Mouse (Mus musculus) hindbrain, postnatal 0 days (tissue): ENCODE measurements around the gene Grm8. TPM values are rescaled to one million over a fixed set of nuclear protein-coding genes. Genes with fewer than 3 reads are reported as not detected.
"Not testable (repeated sequence)": the region's sequence is repeated elsewhere in the genome, so short reads cannot be mapped to it uniquely, and the experiment has no call there.

ENCODE experiments used
- ATAC-seq: fragments of 200-750 bp; cut with Nextera tagmentation; 2 replicates; pipeline ENCODE4 v1.8.0; 2017; ENCODE audit warnings: mild to moderate bottlenecking, moderate TSS enrichment, moderate library complexity
- DNase-seq: peaks from one replicate; pipeline ENCODE4 v3.0.0-alpha.2; 2015; ENCODE audit warnings: low spot score
- H3K27ac ChIP-seq: fragments of 300-500 bp; sonication (generic); 2 replicates; pipeline ENCODE4 v1.5.1; 2014; ENCODE audit warnings: mild to moderate bottlenecking
- H3K27me3 ChIP-seq: fragments of 300-500 bp; sonication (generic); 2 replicates; pipeline ENCODE4 v1.6.1; 2014; ENCODE audit warnings: low read length, mixed read lengths; ENCODE audit not compliant: insufficient read depth
- H3K36me3 ChIP-seq: fragments of 300-500 bp; sonication (generic); 2 replicates; pipeline ENCODE4 v1.6.1; 2014; ENCODE audit warnings: low read length, mixed read lengths; ENCODE audit not compliant: insufficient read depth
- H3K4me1 ChIP-seq: fragments of 300-500 bp; sonication (generic); 2 replicates; pipeline ENCODE4 v1.6.1; 2014; ENCODE audit warnings: antibody characterized with exemption, low read length, mixed read lengths; ENCODE audit not compliant: insufficient read depth
- H3K4me2 ChIP-seq: fragments of 300-500 bp; sonication (generic); 2 replicates; pipeline ENCODE4 v1.6.1; 2014; ENCODE audit warnings: low read depth, mild to moderate bottlenecking, low read length, moderate library complexity, mixed read lengths
- H3K4me3 ChIP-seq: fragments of 300-500 bp; sonication (generic); 2 replicates; pipeline ENCODE4 v1.5.1; 2014; ENCODE audit warnings: low read length
- H3K9ac ChIP-seq: fragments of 300-500 bp; sonication (generic); replicated peaks from 2 replicates; pipeline ENCODE4 v1.6.1; 2014; ENCODE audit warnings: mild to moderate bottlenecking, low read length, moderate library complexity, mixed read lengths
- H3K9me3 ChIP-seq: fragments of 300-500 bp; sonication (generic); 2 replicates; pipeline ENCODE4 v1.6.1; 2016; ENCODE audit warnings: low read length, mixed read lengths
- CTCF ChIP-seq: IDR thresholded peaks from 2 replicates; pipeline ENCODE4 v1.5.1; 2016; ENCODE audit warnings: antibody characterized with exemption, control low read depth, low read depth
- WGBS: fragments of 180-500 bp; shearing (Covaris S2); extraction: QIAGEN DNeasy Blood & Tissue Kit; methylation state at CpG from one replicate; pipeline ENCODE4 v1.1.7; 2014; 5-methylcytosine and 5-hydroxymethylcytosine counted together
- polyA plus RNA-seq: library from polyadenylated mRNA; unstranded; fragments of >200 nt; fragmentation: Nextera tagmentation; extraction: Ambion mirVana; gene quantifications from 2 replicates; pipeline ENCODE4 v1.2.1, GENCODE M21; 2015
- total RNA-seq: library from RNA; depleted of rRNA; stranded (reverse); fragments of >200 nt; gene quantifications from 2 replicates; pipeline ENCODE4 v1.2.3, GENCODE M21; 2014

Gene Grm8
- total and polyA plus RNA-seq, 2 experiments from 2014 or later = 11.3 to 14.0 TPM

DNA sequence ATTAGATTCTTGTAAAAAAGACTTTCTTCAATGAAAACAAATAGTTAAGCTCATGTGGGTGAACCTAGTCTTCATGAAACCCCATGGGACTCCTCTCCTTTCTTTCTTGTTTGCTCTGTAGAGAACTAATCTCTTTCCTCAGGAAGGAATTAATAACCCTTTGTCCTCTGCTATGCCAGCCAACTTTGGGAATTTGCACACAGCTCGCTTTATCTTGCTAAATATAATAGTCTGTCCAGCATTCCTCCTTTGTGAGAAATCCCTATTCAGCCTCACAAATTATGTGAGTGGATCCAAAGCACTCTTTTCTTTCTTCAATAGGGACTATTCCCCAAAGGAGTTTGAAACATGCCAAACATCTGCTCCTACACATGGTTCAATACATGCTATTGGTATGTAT lies 285.3 kb downstream of the Grm8 start:
- H3K9me3 ChIP-seq = no peaks in the 10 kb centered on the region
- 26% methylated on average over 1 of the region's 1 CpGs for WGBS
- ATAC-seq = no peak
- H3K27me3 ChIP-seq = no peaks in the 10 kb centered on the region
- H3K36me3 ChIP-seq = no peaks in the 10 kb centered on the region
- H3K27ac ChIP-seq = no peak overlapping the region
- H3K4me1 ChIP-seq = no peaks in the 10 kb centered on the region
- no peak for TF ChIP-seq CTCF
- no peak overlapping the region for H3K4me2 ChIP-seq
- no peak overlapping the region for H3K4me3 ChIP-seq
- no peak overlapping the region for H3K9ac ChIP-seq
- no peak for DNase-seq

DNA sequence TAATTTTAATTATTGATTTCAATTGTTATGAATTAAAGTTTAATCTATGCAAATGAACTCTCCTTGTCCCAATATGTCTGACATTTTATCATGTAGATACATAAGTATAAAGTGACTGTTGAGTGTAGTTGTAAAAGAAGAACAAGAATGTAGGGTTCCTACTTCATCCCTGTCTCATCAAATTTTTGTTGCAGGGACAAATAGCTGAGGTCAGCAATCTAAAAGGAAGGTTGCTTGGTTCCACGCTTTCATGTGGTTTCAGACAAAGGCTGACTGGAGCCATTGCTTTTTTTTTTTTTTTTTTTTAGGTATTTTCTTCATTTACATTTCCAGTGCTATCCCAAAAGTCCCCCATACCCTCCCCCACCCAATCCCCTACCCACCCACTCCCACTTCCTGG lies 298.8 kb downstream of the Grm8 start:
- H3K9me3 ChIP-seq = no peaks in the 10 kb centered on the region
- H3K36me3 ChIP-seq = no peaks in the 10 kb centered on the region
- WGBS = 95% methylated on average over 1 of the region's 1 CpGs
- DNase-seq (no peak), ATAC-seq (no peak)
- H3K4me3 ChIP-seq = no peak overlapping the region
- no peaks in the 10 kb centered on the region for H3K4me1 ChIP-seq
- H3K27ac ChIP-seq = no peak overlapping the region
- no peaks in the 10 kb centered on the region for H3K27me3 ChIP-seq
- H3K4me2 ChIP-seq = no peak overlapping the region
- H3K9ac ChIP-seq = no peak overlapping the region
- TF ChIP-seq CTCF = no peak

DNA sequence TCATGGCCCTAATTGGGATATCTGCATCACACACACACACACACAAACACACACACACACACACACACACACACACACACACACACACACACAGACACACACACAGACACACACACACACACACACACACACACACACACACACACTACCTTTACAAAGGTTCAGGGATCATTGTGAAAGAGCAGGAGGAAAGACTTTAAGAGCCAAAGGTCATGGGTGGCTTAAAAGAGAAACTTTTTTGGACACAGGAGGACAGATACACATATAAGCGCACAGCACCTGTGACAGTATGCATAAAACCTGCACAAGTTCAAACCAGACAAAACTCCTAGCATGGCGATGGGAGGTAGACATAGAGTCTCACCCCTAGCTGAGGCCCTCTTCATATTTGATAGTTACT lies 315.2 kb downstream of the Grm8 start:
- H3K4me3 ChIP-seq, H3K4me2 ChIP-seq, H3K4me1 ChIP-seq, H3K9me3 ChIP-seq, H3K9ac ChIP-seq, H3K27me3 ChIP-seq, H3K36me3 ChIP-seq, DNase-seq, ATAC-seq, H3K27ac ChIP-seq: not testable (repeated sequence)
- 93% methylated on average over 2 of the region's 2 CpGs for WGBS

GRCm38 (mm10) chr6:27812789-27813188 lies 322.2 kb downstream of the Grm8 start:
- TF ChIP-seq CTCF = no peak
- WGBS = 69% methylated on average over 5 of the region's 5 CpGs
- H3K4me2 ChIP-seq = no peak overlapping the region
- no peaks in the 10 kb centered on the region for H3K36me3 ChIP-seq
- no peak overlapping the region for H3K27ac ChIP-seq
- H3K9ac ChIP-seq = no peak overlapping the region
- H3K27me3 ChIP-seq = no peaks in the 10 kb centered on the region
- H3K4me1 ChIP-seq = no peaks in the 10 kb centered on the region
- ATAC-seq (no peak), DNase-seq (no peak)
- no peak overlapping the region for H3K4me3 ChIP-seq
- no peaks in the 10 kb centered on the region for H3K9me3 ChIP-seq

DNA sequence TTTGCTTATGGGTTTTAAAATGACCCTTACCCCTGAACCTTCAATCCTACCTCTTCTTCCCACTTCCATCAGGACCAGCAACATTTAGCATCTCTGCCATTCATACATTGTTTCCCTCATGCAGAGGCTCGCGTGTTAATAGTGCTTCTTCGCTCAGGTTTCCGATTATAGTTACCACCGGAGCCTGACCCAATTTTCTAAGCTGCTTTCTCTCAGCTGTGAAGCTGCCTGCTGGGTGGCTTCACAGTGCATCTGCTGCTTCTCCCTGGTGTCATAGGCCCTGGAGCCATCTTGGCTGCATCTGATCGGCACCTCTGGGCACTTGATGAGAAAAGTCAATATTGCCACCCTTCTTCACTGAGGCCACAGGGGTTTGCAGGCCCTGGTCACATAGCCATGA lies 325.0 kb downstream of the Grm8 start:
- Histone ChIP-seq H3K36me3 (no peaks in the 10 kb centered on the region), H3K4me1 (no peaks in the 10 kb centered on the region), H3K9me3 (no peaks in the 10 kb centered on the region), H3K4me2 (no peak overlapping the region), H3K27me3 (no peaks in the 10 kb centered on the region), H3K4me3 (no peak overlapping the region), H3K9ac (no peak overlapping the region), H3K27ac (no peak overlapping the region)
- WGBS = 68% methylated on average over 6 of the region's 6 CpGs
- DNase-seq = no peak
- ATAC-seq = no peak
- no peak for TF ChIP-seq CTCF

DNA sequence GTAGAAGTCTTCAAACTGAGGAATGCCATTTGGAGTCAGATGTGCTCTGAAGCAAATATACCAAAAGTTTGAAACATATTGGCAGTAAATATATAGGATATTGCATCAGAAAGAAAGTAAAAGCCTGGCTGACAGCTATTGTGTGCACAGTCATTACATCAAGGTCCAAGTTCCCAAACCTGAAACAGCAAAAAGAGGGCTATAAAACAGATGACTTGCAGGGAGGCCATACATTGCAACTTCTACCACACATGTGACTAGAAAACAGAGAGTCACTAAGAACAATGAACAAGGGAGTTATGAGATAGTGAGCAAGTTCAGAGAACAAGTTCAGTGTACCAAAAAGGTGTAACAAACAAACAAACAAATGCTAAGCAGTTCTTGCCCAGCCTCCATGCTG lies 328.2 kb downstream of the Grm8 start:
- no peaks in the 10 kb centered on the region for H3K27me3 ChIP-seq
- ATAC-seq = no peak

DNA sequence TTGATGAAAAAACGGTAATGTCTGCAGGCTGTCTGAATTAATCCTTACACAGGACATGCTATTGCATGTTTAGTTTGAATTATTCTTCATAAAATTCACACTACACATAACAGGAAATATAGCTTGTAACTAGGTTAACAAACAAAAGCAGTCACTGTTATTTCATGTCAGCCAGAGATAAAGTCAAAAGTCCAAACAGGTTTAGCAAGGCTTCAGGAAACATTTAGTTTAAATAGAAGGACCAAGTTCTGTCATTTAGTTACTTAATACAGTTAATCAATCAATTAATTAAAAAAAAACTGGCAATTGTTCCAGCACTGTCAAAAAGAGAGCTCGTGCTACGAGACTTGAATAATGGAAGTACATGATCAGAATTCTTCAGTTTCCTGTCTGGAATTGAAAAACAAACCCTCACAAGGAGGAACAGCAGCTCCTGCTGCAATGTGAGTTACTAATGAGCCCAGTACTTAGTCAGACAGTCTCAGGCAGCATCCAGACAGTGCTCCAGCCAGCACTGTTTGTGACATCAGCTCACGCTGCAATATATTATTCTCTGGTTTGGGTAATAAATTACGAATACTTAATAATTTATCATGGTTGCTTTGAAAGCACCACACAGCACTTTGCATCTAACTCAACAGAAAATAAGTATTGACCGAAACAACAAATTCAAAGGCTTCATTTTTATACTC lies 334.0 kb downstream of the Grm8 start:
- Histone ChIP-seq H3K4me2 (no peak overlapping the region), H3K9ac (no peak overlapping the region), H3K36me3 (no peaks in the 10 kb centered on the region), H3K4me1 (no peaks in the 10 kb centered on the region), H3K9me3 (no peaks in the 10 kb centered on the region), H3K4me3 (no peak overlapping the region), H3K27me3 (no peaks in the 10 kb centered on the region), H3K27ac (no peak overlapping the region)
- TF ChIP-seq CTCF = no peak
- WGBS = 55% methylated on average over 6 of the region's 6 CpGs
- no peak for ATAC-seq
- DNase-seq = no peak

More for the DNA sequence above, 328.2 kb downstream of the Grm8 start:
- Histone ChIP-seq H3K4me2 (no peak overlapping the region), H3K9ac (no peak overlapping the region), H3K36me3 (no peaks in the 10 kb centered on the region), H3K4me1 (no peaks in the 10 kb centered on the region), H3K4me3 (no peak overlapping the region), H3K9me3 (no peaks in the 10 kb centered on the region), H3K27ac (no peak overlapping the region)
- no peak for TF ChIP-seq CTCF
- no peak for DNase-seq
